Mouse (Mus musculus) cortical plate, adult 2 months (tissue): Measurements from ENCODE around the gene Ep400. TPM values are rescaled to one million over a fixed set of nuclear protein-coding genes. Genes with fewer than 3 reads are reported as not detected.

Experiments
- H3K27ac ChIP-seq: fragments of 200-500 bp; 2 replicates; pipeline ENCODE4 v1.5.1; 2012; ENCODE audit warnings: low read length, control low read depth, inconsistent platforms; ENCODE audit not compliant: insufficient read depth
- H3K4me1 ChIP-seq: fragments of 200-500 bp; 2 replicates; pipeline ENCODE4 v1.6.1; 2011; ENCODE audit warnings: low read length; ENCODE audit not compliant: control insufficient read depth, insufficient read depth
- H3K4me3 ChIP-seq: fragments of 200-500 bp; 2 replicates; pipeline ENCODE4 v1.5.1; 2011; ENCODE audit warnings: mild to moderate bottlenecking, low read length, control low read depth; ENCODE audit not compliant: insufficient read depth
- CTCF ChIP-seq: fragments of 200-500 bp; IDR thresholded peaks from 2 replicates; pipeline ENCODE4 v1.5.1; 2011; ENCODE audit warnings: mild to moderate bottlenecking, control low read depth, low read length; ENCODE audit not compliant: insufficient read depth; ENCODE audit errors: extremely low read depth
- POLR2A ChIP-seq: fragments of 200-500 bp; IDR thresholded peaks from 2 replicates; pipeline ENCODE4 v1.6.1; 2011; ENCODE audit warnings: mild to moderate bottlenecking, low read length, control low read depth; ENCODE audit not compliant: insufficient read depth; ENCODE audit errors: extremely low read depth
- polyA plus RNA-seq: library from polyadenylated mRNA; depleted of rRNA; stranded (reverse); fragments of >200 nt; gene quantifications from 2 replicates; pipeline ENCODE4 v1.2.3, GENCODE M21; 2012

Ep400 gene
- polyA plus RNA-seq, 1 experiment, result 26.8 TPM

DNA sequence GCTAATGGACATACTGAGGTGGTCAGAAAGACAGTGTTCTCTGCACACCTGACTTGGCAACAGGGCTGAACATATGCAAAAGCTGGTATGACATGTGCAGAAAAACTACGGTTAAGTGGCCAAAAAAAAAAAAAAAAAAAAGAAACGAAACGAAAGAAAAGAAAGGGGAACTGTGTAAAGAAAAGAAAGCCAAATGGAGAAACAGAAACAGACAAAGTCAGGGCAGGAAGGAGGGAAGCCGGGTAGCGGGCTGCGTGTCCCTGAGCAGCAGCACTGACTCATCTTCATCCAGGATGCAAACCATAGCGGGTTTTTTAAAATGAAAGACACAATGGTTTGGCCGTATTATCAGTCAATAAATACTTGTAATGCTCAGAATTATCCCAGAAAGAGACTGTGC is 88.5 kb downstream of the Ep400 start:
- TF ChIP-seq CTCF, result no peak
- TF ChIP-seq POLR2A, result no peak
- no peak overlapping the region for H3K27ac ChIP-seq

DNA sequence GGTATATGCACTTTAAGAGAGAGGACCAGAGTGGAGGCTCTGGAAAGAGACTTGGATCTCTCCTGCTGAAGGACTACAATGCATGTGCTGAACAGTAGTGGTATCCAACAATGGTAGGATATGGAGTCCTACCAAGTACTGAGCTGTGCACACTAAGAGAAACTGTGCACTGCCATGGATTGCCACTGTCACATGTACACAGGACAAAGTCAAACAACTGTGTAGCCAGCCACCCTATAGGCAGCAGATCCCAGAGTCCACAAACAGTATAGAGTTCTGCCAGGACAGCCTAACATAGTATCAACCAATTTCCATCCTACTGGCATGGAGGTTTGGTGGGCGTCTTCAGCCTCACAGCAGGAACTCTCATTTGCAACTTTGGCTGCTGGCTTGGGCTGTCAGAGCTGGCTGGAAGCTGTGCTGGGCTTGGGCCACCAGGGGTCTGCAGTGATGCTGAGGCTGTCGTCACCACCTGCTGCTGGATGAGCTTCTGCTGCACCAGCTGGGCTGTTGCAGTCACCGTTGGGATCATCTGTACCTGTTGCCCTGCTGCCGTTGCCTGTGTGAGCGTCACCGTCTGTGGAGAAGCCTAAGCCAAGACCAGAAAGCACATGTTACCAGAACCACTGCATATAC is 104.9 kb downstream of the Ep400 start:
- no peaks in the 10 kb centered on the region for H3K4me1 ChIP-seq
- H3K27ac ChIP-seq, result no peak overlapping the region
- no peak overlapping the region for H3K4me3 ChIP-seq
- TF ChIP-seq CTCF, result no peak

More for the DNA sequence above, 88.5 kb downstream of the Ep400 start:
- H3K4me1 ChIP-seq, result peaks cover 1% of the 10 kb centered on the region; the same call in 1 of the 2 replicates
- H3K4me3 ChIP-seq, result no peak overlapping the region

DNA sequence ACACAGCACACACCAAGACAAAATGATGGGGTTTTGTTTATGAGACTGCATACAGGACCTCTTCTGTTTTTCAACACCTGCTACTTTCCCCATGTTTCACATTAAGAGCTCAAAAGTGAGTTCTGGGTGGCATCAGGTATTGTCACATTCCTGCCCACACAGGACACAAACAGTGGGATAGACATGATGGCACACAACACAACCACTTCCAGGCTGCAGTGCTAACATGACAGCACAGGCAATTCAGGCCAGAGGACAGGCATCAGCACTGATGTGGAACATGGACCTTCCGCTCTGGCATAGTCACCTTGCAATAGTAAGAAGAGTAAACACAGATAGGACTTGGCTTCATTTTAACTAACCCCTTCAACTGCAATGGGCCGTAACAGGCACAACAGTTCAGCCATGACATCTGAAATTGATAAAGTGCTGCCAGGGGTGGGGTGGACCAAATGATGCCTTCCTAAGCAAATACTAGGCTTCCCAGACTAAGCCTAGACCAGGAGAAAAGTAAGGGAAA is 105.7 kb downstream of the Ep400 start:
- Histone ChIP-seq H3K27ac (no peak overlapping the region), H3K4me3 (no peak overlapping the region), H3K4me1 (no peaks in the 10 kb centered on the region)
- TF ChIP-seq POLR2A, result no peak
- TF ChIP-seq CTCF, result no peak

DNA sequence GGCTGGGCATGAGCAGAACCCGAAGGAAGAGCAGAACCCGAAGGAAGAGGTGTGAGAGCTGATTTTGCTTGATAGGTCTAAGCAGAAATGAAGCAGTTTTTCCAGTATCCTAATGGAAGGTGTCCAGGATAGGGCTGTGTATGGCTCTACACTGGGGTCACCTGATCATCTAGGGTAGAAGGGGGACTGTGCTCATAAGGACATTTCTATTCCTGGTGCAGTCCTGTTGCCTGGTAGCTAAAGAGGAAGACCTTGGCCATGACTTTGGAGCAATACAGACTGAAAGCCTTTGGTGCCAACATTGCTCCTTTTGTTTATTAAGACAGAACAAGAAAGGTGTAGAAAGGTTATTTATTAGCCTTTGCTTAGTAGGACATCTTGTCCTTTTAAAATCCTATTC is 106.5 kb downstream of the Ep400 start:
- Histone ChIP-seq H3K27ac (no peak overlapping the region), H3K4me3 (no peak overlapping the region), H3K4me1 (no peaks in the 10 kb centered on the region)
- no peak for TF ChIP-seq POLR2A
- no peak for TF ChIP-seq CTCF

DNA sequence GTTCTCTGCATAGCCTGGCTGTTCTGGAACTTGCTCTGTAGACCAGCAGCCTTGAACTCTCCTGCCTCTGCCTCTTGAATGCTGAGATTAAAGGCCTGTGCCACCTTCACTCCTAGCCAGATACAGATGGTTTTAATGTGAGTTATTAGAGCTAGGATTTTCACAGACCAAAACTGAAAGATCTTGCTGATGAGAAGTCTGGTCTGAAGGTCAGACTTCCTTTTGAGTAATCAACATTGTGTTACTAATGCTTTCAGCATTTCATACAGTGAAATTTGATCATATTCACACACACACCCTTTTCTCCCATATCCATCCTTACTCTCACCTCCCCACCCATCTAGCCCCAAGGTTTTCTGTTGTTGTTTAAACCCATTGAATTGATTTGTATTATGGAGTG is 110.8 kb downstream of the Ep400 start:
- H3K27ac ChIP-seq, result no peak overlapping the region
- TF ChIP-seq CTCF (no peak), POLR2A (no peak)
- H3K4me3 ChIP-seq, result no peak overlapping the region
- no peaks in the 10 kb centered on the region for H3K4me1 ChIP-seq

DNA sequence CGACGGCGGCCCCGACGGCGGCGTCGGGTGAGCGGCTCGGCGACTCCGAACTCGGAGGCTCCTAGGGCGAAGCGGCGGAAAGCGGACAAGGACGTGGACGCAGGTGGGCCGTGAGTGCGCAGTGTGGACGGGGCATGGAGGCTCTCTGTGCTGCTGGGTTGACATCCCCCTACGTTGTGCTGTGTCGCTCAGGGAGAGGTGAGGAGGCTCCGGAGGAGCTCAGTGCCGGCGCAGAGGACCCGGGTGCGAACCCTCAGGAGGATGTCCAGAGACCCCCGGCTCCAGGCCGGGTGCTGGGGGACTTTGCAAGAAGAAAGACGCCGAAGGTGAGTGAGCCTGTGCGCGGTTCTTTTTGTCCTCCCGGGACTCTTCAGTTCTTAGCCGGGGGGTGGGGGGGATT is 116.8 kb downstream of the Ep400 start:
- peak overlapping the region; percentile 98 for H3K4me3 ChIP-seq
- H3K4me1 ChIP-seq, result peaks cover 6% of the 10 kb centered on the region
- TF ChIP-seq POLR2A, result no peak
- H3K27ac ChIP-seq, result no peak overlapping the region

DNA sequence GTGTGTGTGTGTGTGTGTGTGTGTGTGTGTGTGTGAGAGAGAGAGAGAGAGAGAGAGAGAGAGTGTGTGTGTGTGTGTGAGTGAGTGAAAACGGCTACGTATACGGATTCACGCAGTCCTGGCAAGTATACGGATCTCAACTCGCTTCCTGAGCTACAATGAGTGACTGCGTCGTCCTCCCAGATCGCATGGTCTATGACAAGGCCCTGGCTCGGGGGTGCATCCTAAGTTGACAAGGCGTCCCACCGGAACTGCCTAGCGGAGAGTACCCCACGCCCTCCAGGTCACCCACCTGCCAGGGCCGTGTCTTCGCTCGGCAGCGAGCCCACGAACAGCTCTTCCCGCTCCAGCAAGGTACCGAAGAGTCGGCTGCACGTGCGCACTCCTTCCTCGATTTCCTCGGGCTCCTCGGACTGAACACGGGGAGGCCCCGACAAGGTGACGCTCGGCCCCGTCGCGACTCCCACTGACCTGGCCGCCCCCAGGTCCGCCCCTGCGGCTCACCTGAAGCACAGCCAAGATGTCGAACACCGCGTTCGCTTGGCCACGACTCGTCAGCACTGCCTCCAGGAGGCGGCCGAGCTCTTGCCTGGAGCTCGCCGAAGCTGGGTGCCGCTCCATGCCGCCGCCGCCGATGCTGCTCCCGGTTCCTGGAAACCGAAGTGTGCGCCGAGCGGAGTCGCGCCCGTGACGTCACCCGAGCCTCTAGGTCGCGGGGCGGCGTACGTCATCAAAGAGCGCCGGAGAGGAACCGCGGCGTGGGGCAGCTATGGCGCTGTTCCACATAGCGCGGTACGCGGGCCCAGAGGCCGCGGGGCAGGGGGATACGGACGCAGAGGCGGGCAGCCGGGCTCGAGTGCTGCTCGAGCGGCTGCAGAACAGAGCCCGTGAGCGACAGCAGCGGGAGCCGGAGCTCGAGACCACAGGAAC is 117.5 kb downstream of the Ep400 start, which contains the start of the genes Noc4l and Ddx51:
Noc4l (minus strand) TSS at position 699 of the 930 bp plus-strand sequence.
Ddx51 (plus strand) TSS at position 733 of the 930 bp plus-strand sequence.
- Histone ChIP-seq H3K4me1 (peaks cover 6% of the 10 kb centered on the region), H3K4me3 (peak within 1 kb of the TSS; percentile 98), H3K27ac (no peak within 1 kb of the TSS)
- TF ChIP-seq CTCF (no peak), POLR2A (peak; percentile 59; the same call in 1 of the 2 replicates)

DNA sequence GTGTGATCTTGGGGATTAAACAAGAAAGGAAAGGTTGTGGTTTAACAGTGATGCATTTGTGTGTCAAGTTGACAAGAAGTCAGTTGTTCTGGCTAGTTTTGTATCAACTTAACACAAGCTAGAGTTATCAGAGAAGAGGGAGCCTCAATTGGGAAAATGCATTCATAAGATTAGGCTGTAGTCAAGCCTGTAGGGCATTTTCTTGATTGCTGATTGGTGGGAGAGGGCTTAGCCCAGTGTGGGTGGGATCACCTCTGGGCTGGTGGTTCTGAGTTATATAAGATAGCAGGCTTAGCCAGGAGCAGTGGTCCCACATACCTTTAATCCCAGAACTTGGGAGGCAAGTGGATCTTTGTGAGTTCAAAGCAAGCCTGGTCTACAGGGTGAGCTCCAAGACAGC is 124.1 kb downstream of the Ep400 start:
- no peaks in the 10 kb centered on the region for H3K4me1 ChIP-seq
- TF ChIP-seq POLR2A, result no peak
- no peak for TF ChIP-seq CTCF
- H3K4me3 ChIP-seq, result no peak overlapping the region
- no peak overlapping the region for H3K27ac ChIP-seq

DNA sequence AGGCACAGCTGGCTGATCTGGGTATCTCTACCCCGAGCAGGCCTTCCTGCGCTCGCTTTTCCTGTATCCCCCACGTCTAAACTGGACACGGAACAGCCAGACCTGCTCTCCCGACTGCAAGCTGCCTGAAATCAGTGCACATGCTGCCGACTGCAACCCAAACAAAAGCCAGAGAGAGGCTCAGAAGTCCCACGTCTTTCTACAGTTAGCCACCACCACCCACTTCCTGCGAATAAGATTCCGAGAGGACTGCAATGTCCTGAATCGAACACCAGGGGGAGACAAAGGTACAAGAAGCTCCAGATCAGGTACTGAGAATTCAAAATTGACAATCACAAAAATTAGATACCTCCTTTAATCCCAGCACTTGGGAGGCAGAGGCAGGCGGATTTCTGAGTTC is 131.1 kb downstream of the Ep400 start:
- Histone ChIP-seq H3K4me1 (no peaks in the 10 kb centered on the region), H3K4me3 (no peak overlapping the region), H3K27ac (no peak overlapping the region)
- TF ChIP-seq CTCF, result peak; percentile 74
- no peak for TF ChIP-seq POLR2A
